Mouse (Mus musculus) cerebellum, adult 2 months (tissue): ENCODE results near the gene Gpr88.

Source experiments
- CTCF ChIP-seq: fragments of 200-500 bp; IDR thresholded peaks from 2 replicates; pipeline ENCODE4 v1.5.1; 2011; ENCODE audit warnings: low read depth, mild to moderate bottlenecking, control low read depth, low read length, moderate library complexity, borderline replicate concordance; ENCODE audit not compliant: insufficient read depth
- POLR2A ChIP-seq: fragments of 200-500 bp; IDR thresholded peaks from 2 replicates; pipeline ENCODE4 v1.6.1; 2011; ENCODE audit warnings: low read length, control low read depth, borderline replicate concordance; ENCODE audit not compliant: insufficient read depth

- TF ChIP-seq CTCF, result no peak
- TF ChIP-seq POLR2A, result no peak
Measured at GRCm38 (mm10) chr3:116242685-116243084, 10.6 kb downstream of the Gpr88 start.
